Mouse (Mus musculus) gastrocnemius, postnatal 10 days (tissue): ENCODE results near the gene Hist1h3g. TPM values are rescaled to one million over a fixed set of nuclear protein-coding genes. Genes with fewer than 3 reads are reported as not detected.

Source experiments
- DNase-seq: peaks from one replicate; pipeline ENCODE4 v3.0.0; 2021; ENCODE audit warnings: mixed read lengths
- microRNA-seq, 2 experiments: library from miRNA; unstranded; fragments of <30 nt; microRNA quantifications; one replicate each; pipeline ENCODE4 v1.2.0; 2021
- total RNA-seq, 2 experiments: library from RNA; stranded (reverse); gene quantifications; 2 replicates each; pipeline ENCODE4 v1.2.3; 2021

Hist1h3g gene
- total RNA-seq, 2 experiments from 2014 or later: 58.4 to 59.9 TPM

GRCm38 (mm10) chr13:23581408-23582218 is 46.4 kb downstream of the Hist1h3g start, which contains the start of gene Hist1h4d:
Gene Hist1h4d (plus strand): TSS chr13:23581598.
- DNase-seq: peak; percentile 81

GRCm38 (mm10) chr13:23582219-23583056 is 47.2 kb downstream of the Hist1h3g start:
- DNase-seq: no peak

GRCm38 (mm10) chr13:23583387-23584068 is 48.3 kb downstream of the Hist1h3g start:
- no peak for DNase-seq

GRCm38 (mm10) chr13:23584331-23584730 is 49.1 kb downstream of the Hist1h3g start:
- DNase-seq: no peak

GRCm38 (mm10) chr13:23585029-23585441 is 49.8 kb downstream of the Hist1h3g start:
- peak; percentile 66 for DNase-seq

Small RNA genes within 50 kb of the gene (microRNA-seq; reads per million reads assigned to microRNA genes)
- gene Gm44297 (0 reads per million in 2 experiments), gene Gm44359 (0 reads per million in 2 experiments), gene Gm44394 (0 reads per million in 2 experiments), gene n-TStga1 (0 to 0.64 reads per million in 2 experiments)

Other genes starting within 250 kb of the Hist1h3g start
- 10 to 100 TPM; 13.2 to 20.8 TPM for gene Zfp322a, start 166.2 kb upstream of the Hist1h3g start, total RNA-seq
- 1 to 10 TPM; 4.8 to 5.3 TPM for gene Abt1, start 111.6 kb upstream of the Hist1h3g start, total RNA-seq
- not detected for gene Btn1a1, start 69.5 kb upstream of the Hist1h3g start, total RNA-seq
- gene Btn2a2, start 46.6 kb upstream of the Hist1h3g start, total RNA-seq: under 1 TPM in 1 of 2 experiments, not detected in 1; 0.11 TPM
- 100 to 1,000 TPM; 473 to 507 TPM for gene Hist1h4h, start 4.4 kb upstream of the Hist1h3g start, total RNA-seq
- 100 to 1,000 TPM; 189 to 190 TPM for gene Hist1h2af, start 1.5 kb upstream of the Hist1h3g start, total RNA-seq
- gene Hist1h2bh, start 8.0 kb downstream of the Hist1h3g start, total RNA-seq: 10 to 100 TPM; 11.8 to 13.3 TPM
- gene Hist1h3f, start 8.6 kb downstream of the Hist1h3g start, total RNA-seq: 10 to 100 TPM; 53.8 to 66.7 TPM
- gene Hist1h4f, start 16.2 kb downstream of the Hist1h3g start, total RNA-seq: 100 to 1,000 TPM; 285 to 328 TPM
- gene Hist1h1d, start 17.8 kb downstream of the Hist1h3g start, total RNA-seq: 10 to 100 TPM; 17.8 to 19.5 TPM
- 100 to 1,000 TPM; 121 to 135 TPM for gene Hist1h3e, start 26.9 kb downstream of the Hist1h3g start, total RNA-seq
- gene Hist1h2ae, start 35.8 kb downstream of the Hist1h3g start, total RNA-seq: 10 to 100 TPM; 34.2 to 37.9 TPM
- gene Hist1h2bg, start 36.0 kb downstream of the Hist1h3g start, total RNA-seq: 100 to 1,000 TPM; 245 to 257 TPM
- gene Hist1h2bf, start 38.8 kb downstream of the Hist1h3g start, total RNA-seq: 100 to 1,000 TPM; 121 to 140 TPM
- 10 to 100 TPM; 16.0 to 20.6 TPM for gene Hist1h2ad, start 39.0 kb downstream of the Hist1h3g start, total RNA-seq
- gene Hist1h3d, start 40.3 kb downstream of the Hist1h3g start, total RNA-seq: 10 to 100 TPM; 25.8 to 30.6 TPM
- 100 to 1,000 TPM; 165 to 171 TPM for gene Hist1h4d, start 46.2 kb downstream of the Hist1h3g start, total RNA-seq
- gene Hist1h2be, start 85.7 kb downstream of the Hist1h3g start, total RNA-seq: 10 to 100 TPM; 36.6 to 38.0 TPM
- gene Hist1h1e, start 87.1 kb downstream of the Hist1h3g start, total RNA-seq: 100 to 1,000 TPM; 182 to 186 TPM
- 1 to 10 TPM; 6.3 to 6.7 TPM for gene Hist1h2ac, start 148.5 kb downstream of the Hist1h3g start, total RNA-seq
- gene Hist1h2bc, start 148.8 kb downstream of the Hist1h3g start, total RNA-seq: 10 to 100 TPM; 87.0 to 92.4 TPM
- gene Hist1h1t, start 160.4 kb downstream of the Hist1h3g start, total RNA-seq: under 1 TPM; 0.59 to 0.63 TPM
- gene Hist1h4c, start 163.0 kb downstream of the Hist1h3g start, total RNA-seq: 100 to 1,000 TPM; 153 to 157 TPM
- 1 to 10 TPM; 8.1 to 9.5 TPM for gene Hfe, start 175.4 kb downstream of the Hist1h3g start, total RNA-seq
- 100 to 1,000 TPM; 361 to 459 TPM for gene Hist1h1c, start 203.4 kb downstream of the Hist1h3g start, total RNA-seq
- 10 to 100 TPM; 86.2 to 86.5 TPM for gene Hist1h3c, start 210.2 kb downstream of the Hist1h3g start, total RNA-seq
- 100 to 1,000 TPM; 106 to 125 TPM for gene Hist1h2bb, start 211.3 kb downstream of the Hist1h3g start, total RNA-seq
- 100 to 1,000 TPM; 187 to 217 TPM for gene Hist1h2ab, start 215.7 kb downstream of the Hist1h3g start, total RNA-seq
- 100 to 1,000 TPM; 213 to 261 TPM for gene Hist1h3b, start 216.8 kb downstream of the Hist1h3g start, total RNA-seq
- gene Hist1h4b, start 221.6 kb downstream of the Hist1h3g start, total RNA-seq: 100 to 1,000 TPM; 131 to 149 TPM
- gene Hist1h4a, start 225.8 kb downstream of the Hist1h3g start, total RNA-seq: 100 to 1,000 TPM; 140 to 160 TPM
- gene Hist1h3a, start 227.0 kb downstream of the Hist1h3g start, total RNA-seq: 100 to 1,000 TPM; 159 to 176 TPM
- gene Hist1h1a, start 228.2 kb downstream of the Hist1h3g start, total RNA-seq: 100 to 1,000 TPM; 124 to 147 TPM
- gene Trim38, start 234.5 kb downstream of the Hist1h3g start, total RNA-seq: not detected